Mouse (Mus musculus) heart, adult 11 months (tissue): ENCODE measurements around the gene Pofut2.
"Not testable (repeated sequence)": the region's sequence is repeated elsewhere in the genome, so short reads cannot be mapped to it uniquely, and the experiment has no call there.

ENCODE experiments used
- DNase-seq: peaks from one replicate; pipeline ENCODE4 v3.0.0; 2022

Pofut2 gene

GRCm38 (mm10) chr10:77272980-77273730, 14.1 kb downstream of the Pofut2 start:
- no peak for DNase-seq

- no peak for DNase-seq
These were observed 14.8 kb downstream of the Pofut2 start for GRCm38 (mm10) chr10:77273798-77274197.

- DNase-seq: not testable (repeated sequence)
These were observed 23.1 kb downstream of the Pofut2 start for GRCm38 (mm10) chr10:77282085-77282484.

GRCm38 (mm10) chr10:77282822-77283221, 23.8 kb downstream of the Pofut2 start:
- peak; percentile 94 for DNase-seq

GRCm38 (mm10) chr10:77284832-77285231, 25.8 kb downstream of the Pofut2 start:
- no peak for DNase-seq

GRCm38 (mm10) chr10:77287626-77288025, 28.6 kb downstream of the Pofut2 start:
- DNase-seq: peak; percentile 86

GRCm38 (mm10) chr10:77288639-77289195, 29.7 kb downstream of the Pofut2 start:
- peak; percentile 34 for DNase-seq

- peak; percentile 70 for DNase-seq
These were observed 30.5 kb downstream of the Pofut2 start for GRCm38 (mm10) chr10:77289559-77289958.

- DNase-seq: peak; percentile 78
These were observed 31.8 kb downstream of the Pofut2 start for GRCm38 (mm10) chr10:77290624-77291366.

GRCm38 (mm10) chr10:77294691-77295090, 35.7 kb downstream of the Pofut2 start:
- peak; percentile 91 for DNase-seq

GRCm38 (mm10) chr10:77298621-77299020, 39.6 kb downstream of the Pofut2 start:
- no peak for DNase-seq

GRCm38 (mm10) chr10:77299194-77299593, 40.2 kb downstream of the Pofut2 start:
- DNase-seq: no peak

GRCm38 (mm10) chr10:77300237-77300933, 41.4 kb downstream of the Pofut2 start:
- DNase-seq: peak; percentile 83

GRCm38 (mm10) chr10:77300934-77301297, 41.9 kb downstream of the Pofut2 start:
- no peak for DNase-seq

GRCm38 (mm10) chr10:77304362-77304761, 45.3 kb downstream of the Pofut2 start:
- DNase-seq: peak; percentile 67

GRCm38 (mm10) chr10:77304840-77305533, 46.0 kb downstream of the Pofut2 start:
- DNase-seq: peak; percentile 55

GRCm38 (mm10) chr10:77305766-77306165, 46.7 kb downstream of the Pofut2 start:
- peak; percentile 77 for DNase-seq

GRCm38 (mm10) chr10:77308978-77309377, 50.0 kb downstream of the Pofut2 start:
- peak; percentile 72 for DNase-seq

- DNase-seq: peak; percentile 90
These were observed 55.8 kb downstream of the Pofut2 start for GRCm38 (mm10) chr10:77314711-77315266.

- no peak for DNase-seq
These were observed 56.7 kb downstream of the Pofut2 start for GRCm38 (mm10) chr10:77315682-77316081.
